Mouse (Mus musculus) spleen, postnatal 0 days (tissue): Measurements from ENCODE around the gene Fmnl2. TPM values are rescaled to one million over a fixed set of nuclear protein-coding genes. Genes with fewer than 3 reads are reported as not detected.

ENCODE experiments used
- polyA plus RNA-seq: library from polyadenylated mRNA; unstranded; fragments of >200 nt; fragmentation: Nextera tagmentation; extraction: Ambion mirVana; gene quantifications from 2 replicates; pipeline ENCODE4 v1.2.1, GENCODE M21; 2015

The Fmnl2 gene
- polyA plus RNA-seq = 1.7 and 2.4 TPM in 2 replicates

DNA sequence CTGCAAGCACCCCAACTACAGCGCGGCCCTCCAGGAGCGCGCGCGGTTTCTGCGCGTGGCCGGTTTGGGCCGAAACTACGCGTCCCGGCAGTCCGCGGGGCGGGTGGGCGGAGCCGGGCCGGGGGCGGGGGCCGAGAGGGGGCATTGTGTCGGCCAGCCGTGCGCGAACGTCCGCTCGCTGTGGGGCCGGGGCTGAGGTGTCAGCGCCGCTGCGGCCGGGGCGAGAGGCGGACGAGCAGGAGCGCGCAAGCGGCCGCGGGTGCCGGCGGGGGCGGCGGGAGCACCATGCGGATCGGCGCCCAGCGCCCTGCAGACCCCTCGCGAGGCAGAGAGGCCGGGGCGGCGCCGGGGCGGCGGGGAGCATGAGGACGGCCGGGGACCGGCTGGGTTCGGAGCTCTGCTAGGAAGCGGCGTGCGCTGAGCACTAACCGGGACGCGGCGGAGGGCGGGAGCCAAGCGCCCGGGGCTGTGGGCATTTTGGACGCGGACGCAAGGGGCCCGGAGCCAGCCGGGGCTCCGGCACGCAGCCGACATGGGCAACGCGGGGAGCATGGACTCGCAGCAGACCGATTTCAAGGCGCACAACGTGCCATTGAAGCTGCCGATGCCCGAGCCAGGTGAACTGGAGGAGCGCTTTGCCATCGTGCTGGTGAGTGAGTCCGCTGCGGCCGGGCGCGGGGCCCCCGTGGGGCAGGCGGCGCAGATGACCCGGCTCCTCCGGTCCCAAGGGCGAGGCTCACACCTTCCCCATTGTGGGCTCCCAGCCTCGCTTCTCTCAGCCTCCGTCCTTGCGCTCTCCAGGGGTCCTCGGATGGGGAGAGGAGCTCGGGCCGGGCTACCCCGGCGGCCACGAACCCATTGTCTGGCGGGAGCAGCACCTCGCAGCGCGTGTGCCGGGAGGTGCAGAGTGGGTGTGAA, at the start of gene Fmnl2:
Gene Fmnl2, plus strand, starts transcription at position 250 of the 918 bp plus-strand sequence.

Other genes with a start within 250 kb of the Fmnl2 start
- gene Cacnb4, start 181.0 kb upstream of the Fmnl2 start, polyA plus RNA-seq = 0.26 and 0.61 TPM in 2 replicates
- 9.1 and 12.7 TPM in 2 replicates for gene Stam2, start 115.6 kb upstream of the Fmnl2 start, polyA plus RNA-seq